Mouse (Mus musculus): ENCODE measurements around the gene B4galt1.

Gene B4galt1

GRCm38 (mm10) chr4:40759876-40760275 lies 93.9 kb downstream of the B4galt1 start:
- no peak for DNase-seq

GRCm38 (mm10) chr4:40757780-40758420 lies 95.9 kb downstream of the B4galt1 start, which contains the start of gene Smu1:
Gene Smu1 (minus strand): TSS chr4:40757923.
- peak; percentile 97 for DNase-seq

- peak; percentile 37 for DNase-seq
Measured at GRCm38 (mm10) chr4:40757157-40757779, 96.5 kb downstream of the B4galt1 start.

Data from lung, postnatal 10 days (tissue).